Mouse (Mus musculus) bone marrow, adult 2 months (tissue): ENCODE measurements at regions not wholly inside any gene's neighbourhood (a gene's known extent, or its start where the extent isn't known, plus 50 kb on each side); places are given as distances from the start of the nearest gene placed in this dataset.
A peak's percentile ranks its signal among the peaks of the same experiment; 100 is the strongest.

ENCODE experiments used
- H3K27ac ChIP-seq: fragments of 200-500 bp; 2 replicates; pipeline ENCODE4 v1.5.1; 2012; ENCODE audit warnings: low read depth, mild to moderate bottlenecking, control low read depth, inconsistent platforms, low read length; ENCODE audit not compliant: control insufficient read depth, poor library complexity, insufficient read depth
- H3K4me1 ChIP-seq: fragments of 200-500 bp; 2 replicates; pipeline ENCODE4 v1.6.1; 2011; ENCODE audit warnings: low read length; ENCODE audit not compliant: control insufficient read depth, insufficient read depth
- H3K4me3 ChIP-seq: fragments of 200-500 bp; replicated peaks from 2 replicates; pipeline ENCODE3; 2011; ENCODE audit warnings: mild to moderate bottlenecking, low read depth, low read length, control low read depth; ENCODE audit not compliant: control insufficient read depth
- CTCF ChIP-seq: fragments of 200-500 bp; IDR thresholded peaks from 2 replicates; pipeline ENCODE4 v1.5.1; 2011; ENCODE audit warnings: low read length, control low read depth; ENCODE audit not compliant: control insufficient read depth, insufficient read depth
- POLR2A ChIP-seq: fragments of 200-500 bp; IDR thresholded peaks from 2 replicates; pipeline ENCODE4 v1.6.1; 2011; ENCODE audit warnings: low read depth, mild to moderate bottlenecking, control low read depth, low read length, borderline replicate concordance; ENCODE audit not compliant: control insufficient read depth
- WGBS: fragments of 180-500 bp; shearing (Covaris S2); methylation state at CpG from one replicate; pipeline ENCODE4 v1.1.7; 2018; 5-methylcytosine and 5-hydroxymethylcytosine counted together

DNA sequence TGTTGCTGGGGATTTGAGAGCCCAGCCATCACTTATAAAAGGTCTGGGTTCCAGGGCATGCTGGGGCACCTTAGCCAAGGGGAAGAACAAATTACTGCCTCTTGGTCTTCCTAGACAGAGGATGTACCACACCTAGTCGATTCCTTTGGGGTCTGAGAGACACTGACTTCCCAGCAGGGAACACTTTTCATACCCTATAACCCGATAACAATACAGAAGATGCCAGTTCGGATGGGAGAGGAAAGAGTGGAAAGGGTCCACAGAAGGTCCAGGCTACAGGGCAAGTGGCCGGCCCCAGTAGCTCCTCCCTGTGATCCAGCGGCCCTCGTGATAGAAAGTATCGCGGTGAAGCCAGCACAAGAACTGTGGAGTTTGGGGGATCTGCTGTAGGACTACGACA, 150.8 kb downstream of the Setd4 start:
- Histone ChIP-seq H3K4me1 (no peaks in the 10 kb centered on the region), H3K27ac (no peak overlapping the region), H3K4me3 (no peak overlapping the region)
- no peak for TF ChIP-seq CTCF
- TF ChIP-seq POLR2A: no peak
- 37% methylated on average over 9 of the region's 9 CpGs for WGBS

DNA sequence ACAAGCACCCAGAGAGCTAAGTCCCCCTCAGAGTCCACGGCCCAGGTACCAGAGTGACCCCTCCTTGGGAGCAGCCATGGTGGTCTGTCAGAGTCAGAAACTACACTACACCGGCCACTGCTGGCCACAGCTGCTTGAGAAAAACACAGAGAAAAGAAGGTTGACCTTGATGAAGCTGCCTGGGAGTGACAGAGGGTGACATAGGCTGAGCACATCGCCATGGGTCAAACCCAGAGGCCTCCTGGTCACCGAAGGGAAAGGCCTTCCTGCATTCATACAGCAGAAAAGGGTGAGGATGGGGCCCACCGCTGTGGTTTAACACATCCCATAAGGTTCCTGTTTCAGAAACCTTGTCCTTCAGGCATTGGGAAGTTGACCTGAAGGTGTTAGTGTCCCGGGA, 153.0 kb downstream of the Setd4 start:
- TF ChIP-seq POLR2A (no peak), CTCF (no peak)
- 62% methylated on average over 6 of the region's 6 CpGs for WGBS
- H3K4me3 ChIP-seq: no peak overlapping the region

DNA sequence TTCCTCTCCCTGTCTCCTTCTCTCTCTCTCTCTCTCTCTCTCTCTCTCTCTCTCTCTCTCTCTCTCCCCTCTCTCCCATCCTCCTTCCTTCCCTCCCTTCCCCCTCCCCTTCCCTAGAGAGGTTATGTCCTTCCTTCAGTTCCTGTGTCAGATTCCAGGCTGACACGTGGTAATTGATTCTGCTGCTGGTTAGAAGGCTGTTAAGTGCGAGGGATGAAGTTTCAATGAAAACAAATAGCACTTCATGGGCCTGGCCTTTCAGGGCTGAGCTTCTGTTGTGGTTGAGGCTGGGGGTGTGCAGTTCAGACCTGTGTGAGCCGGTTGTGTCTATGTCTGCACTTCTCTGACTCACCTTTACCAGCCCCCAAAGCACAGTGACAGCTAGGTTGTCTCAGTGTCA, 153.9 kb downstream of the Setd4 start:
- no peak overlapping the region for H3K4me3 ChIP-seq
- no peak overlapping the region for H3K27ac ChIP-seq
- H3K4me1 ChIP-seq: peaks cover 2% of the 10 kb centered on the region; the same call in 1 of the 2 replicates
- no peak for TF ChIP-seq CTCF
- no peak for TF ChIP-seq POLR2A
- 58% methylated on average over 3 of the region's 3 CpGs for WGBS

More for the DNA sequence above, 153.0 kb downstream of the Setd4 start:
- peaks cover 2% of the 10 kb centered on the region; the same call in 1 of the 2 replicates for H3K4me1 ChIP-seq
- H3K27ac ChIP-seq: no peak overlapping the region

DNA sequence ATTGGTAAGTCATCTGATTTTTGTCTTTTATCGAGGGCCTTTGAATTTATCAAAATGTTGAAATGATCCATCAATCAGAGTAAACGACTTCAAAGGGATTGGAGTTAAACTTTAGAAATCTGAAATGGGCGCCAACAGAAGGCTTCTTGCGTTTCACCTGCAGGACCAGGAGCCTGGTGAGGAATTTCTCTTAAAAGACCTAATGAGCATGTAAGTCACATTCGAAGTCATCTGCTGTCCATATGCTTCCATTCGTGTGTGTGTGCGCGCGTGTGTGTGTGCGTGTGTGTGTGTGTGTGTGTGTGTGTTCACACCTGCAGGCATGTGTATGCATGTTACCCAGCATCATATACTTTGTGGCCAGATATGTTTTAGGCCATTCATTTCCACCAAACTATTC, 155.7 kb downstream of the Setd4 start:
- 88% methylated on average over 10 of the region's 10 CpGs for WGBS
- Histone ChIP-seq H3K27ac (no peak overlapping the region), H3K4me3 (no peak overlapping the region), H3K4me1 (peaks cover 2% of the 10 kb centered on the region; the same call in 1 of the 2 replicates)
- no peak for TF ChIP-seq CTCF
- TF ChIP-seq POLR2A: no peak

DNA sequence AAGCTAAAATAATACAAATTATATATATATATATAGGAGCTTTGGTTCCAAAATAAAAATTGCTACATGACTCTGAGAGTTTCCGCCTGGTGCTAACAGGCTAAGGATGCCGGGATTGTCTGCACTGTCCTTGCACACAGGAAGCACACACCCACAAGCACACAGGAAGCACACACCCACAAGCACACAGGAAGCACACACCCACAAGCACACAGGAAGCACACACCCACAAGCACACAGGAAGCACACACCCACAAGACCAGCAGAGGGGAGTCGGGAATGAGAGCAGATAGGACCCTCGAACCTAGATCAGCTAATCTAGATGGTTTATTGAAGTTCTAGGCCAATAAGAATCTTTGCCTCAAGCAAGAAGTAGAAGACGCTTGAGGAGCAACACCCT, 156.9 kb downstream of the Setd4 start:
- no peak overlapping the region for H3K27ac ChIP-seq

DNA sequence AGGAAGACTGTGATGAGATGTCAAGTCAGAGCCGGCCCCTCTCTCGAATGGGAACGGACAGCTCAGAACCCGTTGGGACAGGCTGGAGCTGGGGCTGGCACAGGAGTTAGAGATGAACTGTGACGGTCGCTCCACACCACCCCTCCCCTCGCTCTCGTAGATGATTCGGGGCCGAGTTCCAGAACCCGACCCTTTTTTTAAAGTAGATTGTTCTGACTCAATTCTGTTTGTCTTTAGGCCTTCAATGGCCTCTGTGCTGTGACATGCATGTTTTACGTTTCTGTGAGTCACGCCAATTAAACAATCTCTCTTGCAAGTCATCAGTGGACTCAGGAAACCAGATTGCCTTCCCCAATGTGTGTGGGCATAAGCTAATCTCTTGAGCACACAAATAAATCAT, 157.7 kb downstream of the Setd4 start:
- 82% methylated on average over 13 of the region's 13 CpGs for WGBS
- no peak for TF ChIP-seq POLR2A
- TF ChIP-seq CTCF: no peak

More for the DNA sequence above, 156.9 kb downstream of the Setd4 start:
- WGBS: 42% methylated on average over 5 of the region's 5 CpGs
- Histone ChIP-seq H3K4me1 (peaks cover 2% of the 10 kb centered on the region; the same call in 1 of the 2 replicates), H3K4me3 (no peak overlapping the region)
- TF ChIP-seq CTCF: no peak
- TF ChIP-seq POLR2A: no peak

DNA sequence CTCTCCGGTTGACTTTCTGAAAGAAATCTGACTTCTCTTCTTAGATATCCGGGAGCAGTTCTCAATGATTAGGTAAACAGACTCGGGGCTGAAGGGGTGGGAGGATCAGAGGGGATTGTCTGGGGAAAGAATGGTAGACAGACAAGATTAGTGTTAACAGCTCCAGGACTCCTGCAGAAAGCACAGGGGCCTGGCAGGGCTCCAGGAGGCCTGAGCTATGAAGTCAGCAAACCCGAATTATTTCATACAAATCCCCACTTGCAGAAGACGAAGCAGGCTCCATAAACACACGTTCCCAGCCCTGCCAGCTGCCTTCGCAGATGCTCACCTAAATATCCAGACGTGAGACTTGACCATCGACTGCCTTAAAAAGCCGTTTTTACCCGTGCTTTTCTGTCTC, 161.0 kb downstream of the Setd4 start:
- Histone ChIP-seq H3K27ac (no peak overlapping the region), H3K4me3 (no peak overlapping the region), H3K4me1 (peaks cover 2% of the 10 kb centered on the region; the same call in 1 of the 2 replicates)
- WGBS: 73% methylated on average over 11 of the region's 11 CpGs
- TF ChIP-seq CTCF (no peak), POLR2A (no peak)

More for the DNA sequence above, 157.7 kb downstream of the Setd4 start:
- Histone ChIP-seq H3K27ac (no peak overlapping the region), H3K4me1 (peaks cover 2% of the 10 kb centered on the region; the same call in 1 of the 2 replicates), H3K4me3 (no peak overlapping the region)

DNA sequence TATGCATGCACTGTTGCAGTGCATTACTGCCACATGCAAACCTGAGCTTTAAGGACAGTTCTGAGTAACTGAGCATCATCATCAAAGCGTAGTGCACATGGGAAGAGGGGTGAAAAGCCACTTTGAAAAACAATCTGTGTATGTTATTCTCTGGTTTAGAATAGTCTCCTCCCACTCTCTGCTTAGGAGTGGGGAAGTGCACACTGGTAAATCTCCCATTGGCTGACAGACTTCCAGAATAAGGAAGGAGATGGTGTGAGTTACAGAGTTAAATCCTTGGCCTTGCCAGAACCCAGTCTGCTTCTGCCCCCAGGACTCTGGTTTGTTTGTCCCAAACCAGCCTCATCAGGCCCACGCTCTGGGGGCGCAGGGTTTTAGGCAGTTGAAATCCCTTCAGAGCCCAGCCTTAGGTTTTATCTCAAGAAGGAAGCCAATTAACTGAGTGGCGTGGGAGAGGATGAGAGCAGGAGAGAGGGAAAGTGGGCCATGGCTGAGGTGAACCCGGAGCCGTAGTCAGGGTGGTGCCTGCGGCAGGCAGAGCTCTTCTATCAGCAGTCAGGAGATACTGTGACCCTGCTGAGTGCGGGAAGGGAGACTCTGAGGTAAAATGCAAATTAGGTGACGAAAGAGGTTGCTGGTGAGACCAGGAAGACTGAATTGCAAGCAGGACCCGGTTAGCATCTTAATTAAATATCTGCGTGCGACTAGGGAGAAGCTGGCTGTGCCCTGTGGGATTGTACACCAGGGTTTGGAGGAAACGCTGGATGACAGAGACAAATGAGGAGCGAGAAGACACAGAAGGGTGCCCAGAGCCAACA, 166.0 kb downstream of the Setd4 start:
- Histone ChIP-seq H3K4me1 (no peaks in the 10 kb centered on the region; the same call in 1 of the 2 replicates), H3K4me3 (no peak overlapping the region), H3K27ac (0 out of 2 replicates have a peak overlapping the region, but pooled peaks have one; percentile 15)
- TF ChIP-seq POLR2A: no peak
- no peak for TF ChIP-seq CTCF
- 49% methylated on average over 14 of the region's 14 CpGs for WGBS
